In genomic region chr2:76126651-76127050, GRCm38 (mm10) we compare ENCODE assay signal across 12 mouse cellular contexts.
"Had no signal": no experiment of that assay in that cellular context is flagged by ENCODE, and none has a peak within 500 bp of the region (broad histone marks: within the 10 kb centered on the region; RNA-seq: fewer than 3 reads in every experiment).

No protein-coding gene starts in this region.

- DNase-seq: left cerebral cortex, postnatal 4 days; liver; liver, embryonic 13.5 days; liver, postnatal 0 days; lung, adult 18-20 months; lung, adult 2 months; lung, embryonic 14.5 days; lung, postnatal 10 days; lung, postnatal 14 days; lung, postnatal 36 days; lung, postnatal 4 days; midbrain, embryonic 14.5 days had no signal
